Mouse (Mus musculus): ENCODE data around the gene Pigo. TPM values are rescaled to one million over a fixed set of nuclear protein-coding genes. Genes with fewer than 3 reads are reported as not detected.

Pigo gene
- total RNA-seq, 2 experiments from 2014 or later, result 6.7 to 7.5 TPM

GRCm38 (mm10) chr4:43037860-43038566, 12.4 kb upstream of the Pigo start:
- no peak for DNase-seq

- no peak for DNase-seq
These were observed 10.7 kb upstream of the Pigo start for GRCm38 (mm10) chr4:43036356-43036755.

GRCm38 (mm10) chr4:43035851-43036250, 10.2 kb upstream of the Pigo start:
- no peak for DNase-seq

- no peak for DNase-seq
These were observed 7.9 kb upstream of the Pigo start for GRCm38 (mm10) chr4:43033481-43033880.

- no peak for DNase-seq
These were observed 6.9 kb upstream of the Pigo start for GRCm38 (mm10) chr4:43032501-43032900.

GRCm38 (mm10) chr4:43031237-43031995, 5.8 kb upstream of the Pigo start, which contains the start of gene Stoml2:
Gene Stoml2, minus strand, starts transcription at chr4:43031710.
- peak; percentile 88 for DNase-seq

- DNase-seq, result no peak
These were observed 5.2 kb upstream of the Pigo start for GRCm38 (mm10) chr4:43030780-43031230.

- no peak for DNase-seq
These were observed 4.7 kb upstream of the Pigo start for GRCm38 (mm10) chr4:43030352-43030751.

GRCm38 (mm10) chr4:43029749-43030148, 4.1 kb upstream of the Pigo start:
- DNase-seq, result no peak

GRCm38 (mm10) chr4:43029121-43029520, 3.5 kb upstream of the Pigo start:
- no peak for DNase-seq

- no peak for DNase-seq
These were observed 946 bp downstream of the Pigo start for GRCm38 (mm10) chr4:43024673-43025072.

GRCm38 (mm10) chr4:43021341-43021740, 4.3 kb downstream of the Pigo start:
- DNase-seq, result no peak

GRCm38 (mm10) chr4:43020876-43021275, 4.7 kb downstream of the Pigo start:
- DNase-seq, result no peak

- no peak for DNase-seq
These were observed 5.8 kb downstream of the Pigo start for GRCm38 (mm10) chr4:43019641-43020465.

GRCm38 (mm10) chr4:43019176-43019575, 6.4 kb downstream of the Pigo start:
- DNase-seq, result no peak

GRCm38 (mm10) chr4:43018156-43018555, 7.5 kb downstream of the Pigo start:
- no peak for DNase-seq

GRCm38 (mm10) chr4:43012091-43012490, 13.5 kb downstream of the Pigo start:
- DNase-seq, result no peak

- peak; percentile 81 for DNase-seq
These were observed 15.2 kb downstream of the Pigo start, which contains the start of gene Fancg for GRCm38 (mm10) chr4:43010161-43011038. Gene Fancg, minus strand, starts transcription at chr4:43010506.

- no peak for DNase-seq
These were observed 19.9 kb downstream of the Pigo start for GRCm38 (mm10) chr4:43005765-43006164.

GRCm38 (mm10) chr4:43004951-43005350, 20.7 kb downstream of the Pigo start:
- DNase-seq, result no peak

- DNase-seq, result no peak
These were observed 22.7 kb downstream of the Pigo start for GRCm38 (mm10) chr4:43002756-43003439.
